Mouse (Mus musculus): Measurements from ENCODE around the gene Tspan5. TPM values are rescaled to one million over a fixed set of nuclear protein-coding genes. Genes with fewer than 3 reads are reported as not detected.

Tspan5 gene
- polyA plus RNA-seq, 1 experiment from 2014 or later: 7.4 TPM

DNA sequence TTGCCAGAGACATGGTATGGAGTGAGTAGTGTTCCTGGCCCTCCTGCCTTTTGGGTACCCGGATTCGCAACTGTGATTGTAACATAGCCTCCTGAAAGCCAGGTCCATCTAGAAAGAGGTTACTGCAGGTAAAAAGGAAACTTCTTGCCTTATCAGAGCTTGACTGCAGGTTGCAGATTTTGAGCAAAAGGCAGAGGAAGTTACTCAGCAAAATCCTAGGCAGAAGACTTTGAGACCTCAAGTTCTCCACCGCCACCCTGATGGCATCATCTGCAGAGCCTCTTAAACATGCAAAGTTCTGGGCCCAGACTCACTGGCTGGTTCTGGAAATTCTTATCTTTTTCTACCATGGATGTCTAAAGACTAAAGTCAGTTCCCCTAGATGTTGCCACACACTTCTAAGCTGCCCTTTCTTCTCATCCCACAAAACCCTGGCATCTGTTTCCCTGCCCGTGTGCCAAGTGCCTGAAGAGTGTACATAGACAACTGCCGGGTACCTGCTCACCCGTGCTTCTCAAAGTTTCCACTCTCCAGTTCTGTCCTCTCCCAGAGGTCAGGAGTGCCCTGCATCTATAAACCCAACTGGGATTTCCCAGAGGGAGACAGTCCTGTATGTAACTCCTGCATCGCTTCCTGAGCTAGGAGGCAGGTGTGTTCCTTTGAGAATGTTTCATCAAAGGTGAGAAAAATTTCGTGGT is 1.0 kb upstream of the Tspan5 start:
- no peak overlapping the region for H3K4me2 ChIP-seq (replicated peaks; ENCODE audit: low read depth)
- no peak overlapping the region for H3K27ac ChIP-seq (ENCODE audit: low read depth, low read length)
- no peaks in the 10 kb centered on the region for H3K9me3 ChIP-seq (ENCODE audit: control insufficient read depth)
- WGBS: 69% methylated on average over 8 of the region's 8 CpGs
- no peak overlapping the region; the same call in 1 of the 2 replicates for H3K4me3 ChIP-seq (ENCODE audit: low read depth, low read length)
- no peaks in the 10 kb centered on the region for H3K36me3 ChIP-seq (ENCODE audit: control insufficient read depth, insufficient read depth)
- H3K9ac ChIP-seq (ENCODE audit: low read depth, low read length): no peak overlapping the region
- ATAC-seq: no peak
- no peaks in the 10 kb centered on the region for H3K4me1 ChIP-seq (replicated peaks; ENCODE audit: control insufficient read depth, insufficient read depth, low read length)
- H3K27me3 ChIP-seq (replicated peaks; ENCODE audit: control insufficient read depth, insufficient read depth, low read length): peaks cover 11% of the 10 kb centered on the region; the same call in 1 of the 2 replicates
- TF ChIP-seq CTCF (IDR thresholded peaks at IDR 0.05; ENCODE audit: low read depth): no peak

DNA sequence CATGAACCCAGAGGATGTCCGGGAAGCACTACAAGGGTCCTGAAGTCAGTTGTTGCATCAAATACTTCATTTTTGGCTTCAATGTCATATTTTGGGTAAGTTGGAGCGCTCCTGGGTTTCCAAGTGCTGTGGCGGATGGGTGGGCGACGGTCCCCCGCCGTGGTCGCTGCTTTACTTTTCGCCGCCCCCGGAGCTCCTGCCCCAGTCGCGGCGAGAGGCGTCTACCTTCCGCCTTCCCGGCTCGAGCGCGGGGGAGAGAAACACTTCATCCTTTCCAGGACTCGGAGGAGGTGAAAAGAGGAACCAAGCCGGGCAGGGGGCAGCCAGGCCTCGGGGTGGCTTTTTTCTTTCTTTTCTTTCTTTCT is 553 bp downstream of the Tspan5 start:
- peak; percentile 10; the same call in 1 of the 2 replicates for ATAC-seq
- Histone ChIP-seq H3K4me3 (ENCODE audit: low read depth, low read length) (peak overlapping the region; percentile 75), H3K9ac (ENCODE audit: low read depth, low read length) (peak overlapping the region; percentile 65), H3K36me3 (ENCODE audit: control insufficient read depth, insufficient read depth) (no peaks in the 10 kb centered on the region), H3K27me3 (replicated peaks; ENCODE audit: control insufficient read depth, insufficient read depth, low read length) (peaks cover 11% of the 10 kb centered on the region; the same call in 1 of the 2 replicates), H3K9me3 (ENCODE audit: control insufficient read depth) (no peaks in the 10 kb centered on the region), H3K4me1 (replicated peaks; ENCODE audit: control insufficient read depth, insufficient read depth, low read length) (no peaks in the 10 kb centered on the region), H3K4me2 (replicated peaks; ENCODE audit: low read depth) (peak overlapping the region; percentile 99), H3K27ac (ENCODE audit: low read depth, low read length) (peak overlapping the region; percentile 51)
- WGBS: under 1% methylated on average over 23 of the region's 23 CpGs
- no peak for TF ChIP-seq CTCF (IDR thresholded peaks at IDR 0.05; ENCODE audit: low read depth)

DNA sequence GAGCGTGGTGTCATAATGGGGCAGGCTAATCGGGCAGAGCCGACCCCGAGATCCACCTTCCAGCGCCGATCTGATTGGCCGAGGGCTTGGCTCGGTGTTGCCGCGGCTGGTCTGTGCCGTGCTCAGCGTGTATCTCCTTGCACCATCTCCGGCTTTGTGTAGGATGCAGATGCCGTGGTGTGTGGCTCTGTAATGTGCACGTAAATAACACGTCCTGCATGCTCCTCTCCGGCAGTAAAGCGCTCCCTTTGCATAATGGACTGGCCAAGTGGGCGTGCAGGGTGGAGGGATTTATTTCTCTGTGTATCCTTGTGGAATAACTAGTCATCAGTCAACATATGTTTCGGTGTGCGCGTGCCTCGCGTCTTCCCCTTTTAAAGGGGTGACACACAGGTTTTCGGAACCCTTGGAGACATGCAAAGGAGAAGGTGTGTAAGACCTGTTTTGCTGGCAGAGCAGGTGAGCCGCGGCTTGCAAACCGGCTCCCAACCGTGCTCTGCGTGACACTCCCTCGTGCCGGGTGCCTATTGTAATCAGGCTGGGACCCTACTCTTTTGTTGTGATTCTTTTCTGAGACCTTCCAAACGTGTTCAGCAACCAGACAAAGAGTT is 1.2 kb downstream of the Tspan5 start:
- peak; percentile 64 for ATAC-seq
- Histone ChIP-seq H3K9me3 (ENCODE audit: control insufficient read depth) (no peaks in the 10 kb centered on the region), H3K4me1 (replicated peaks; ENCODE audit: control insufficient read depth, insufficient read depth, low read length) (no peaks in the 10 kb centered on the region), H3K9ac (ENCODE audit: low read depth, low read length) (no peak overlapping the region), H3K27ac (ENCODE audit: low read depth, low read length) (peak overlapping the region; percentile 51; the same call in 1 of the 2 replicates), H3K4me3 (ENCODE audit: low read depth, low read length) (peak overlapping the region; percentile 75), H3K27me3 (replicated peaks; ENCODE audit: control insufficient read depth, insufficient read depth, low read length) (peaks cover 11% of the 10 kb centered on the region; the same call in 1 of the 2 replicates), H3K4me2 (replicated peaks; ENCODE audit: low read depth) (peak overlapping the region; percentile 99), H3K36me3 (ENCODE audit: control insufficient read depth, insufficient read depth) (no peaks in the 10 kb centered on the region)
- TF ChIP-seq CTCF (IDR thresholded peaks at IDR 0.05; ENCODE audit: low read depth): no peak
- under 1% methylated on average over 33 of the region's 33 CpGs for WGBS

DNA sequence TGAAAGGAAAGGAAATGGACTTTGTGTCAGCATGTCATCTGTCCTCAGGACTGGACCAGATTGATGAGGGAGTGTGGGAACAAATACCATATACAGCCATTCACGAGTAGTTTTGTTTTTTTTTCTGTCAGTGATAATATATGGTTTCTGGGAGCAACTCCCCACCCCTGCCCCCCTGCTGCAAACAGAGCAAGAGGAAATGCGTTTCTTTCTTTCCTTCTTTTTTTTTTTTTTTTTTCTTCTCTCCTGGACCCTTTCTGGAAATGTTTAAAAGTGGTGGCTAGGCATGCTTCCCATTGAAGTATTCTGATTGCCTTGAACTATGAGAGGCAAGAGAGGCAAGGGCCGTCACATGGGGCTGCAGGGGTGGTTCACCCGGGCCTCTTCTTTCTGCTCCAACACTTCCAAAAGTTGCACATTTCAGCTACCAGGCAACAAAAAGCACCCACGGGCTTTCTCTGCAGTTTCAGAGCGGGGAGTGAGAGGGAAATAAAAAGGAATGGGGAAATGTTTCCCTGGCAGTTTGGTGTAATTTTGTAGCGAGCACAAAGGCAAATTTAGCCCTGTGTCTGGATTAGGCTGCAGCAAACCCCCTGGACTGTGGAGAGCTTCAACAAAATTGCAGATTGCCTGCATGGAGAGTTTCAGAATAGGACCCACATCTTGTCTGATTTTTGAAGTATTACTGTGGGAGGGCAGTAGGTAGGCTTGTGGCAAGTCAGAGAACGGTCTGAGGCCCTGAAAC is 2.2 kb downstream of the Tspan5 start:
- Histone ChIP-seq H3K4me2 (replicated peaks; ENCODE audit: low read depth) (peak overlapping the region; percentile 99; the same call in 1 of the 2 replicates), H3K9me3 (ENCODE audit: control insufficient read depth) (no peaks in the 10 kb centered on the region), H3K27ac (ENCODE audit: low read depth, low read length) (no peak overlapping the region), H3K9ac (ENCODE audit: low read depth, low read length) (no peak overlapping the region), H3K36me3 (ENCODE audit: control insufficient read depth, insufficient read depth) (no peaks in the 10 kb centered on the region), H3K4me3 (ENCODE audit: low read depth, low read length) (no peak overlapping the region), H3K4me1 (replicated peaks; ENCODE audit: control insufficient read depth, insufficient read depth, low read length) (no peaks in the 10 kb centered on the region), H3K27me3 (replicated peaks; ENCODE audit: control insufficient read depth, insufficient read depth, low read length) (peaks cover 11% of the 10 kb centered on the region; the same call in 1 of the 2 replicates)
- ATAC-seq: no peak
- TF ChIP-seq CTCF (IDR thresholded peaks at IDR 0.05; ENCODE audit: low read depth): no peak
- 65% methylated on average over 8 of the region's 8 CpGs for WGBS

DNA sequence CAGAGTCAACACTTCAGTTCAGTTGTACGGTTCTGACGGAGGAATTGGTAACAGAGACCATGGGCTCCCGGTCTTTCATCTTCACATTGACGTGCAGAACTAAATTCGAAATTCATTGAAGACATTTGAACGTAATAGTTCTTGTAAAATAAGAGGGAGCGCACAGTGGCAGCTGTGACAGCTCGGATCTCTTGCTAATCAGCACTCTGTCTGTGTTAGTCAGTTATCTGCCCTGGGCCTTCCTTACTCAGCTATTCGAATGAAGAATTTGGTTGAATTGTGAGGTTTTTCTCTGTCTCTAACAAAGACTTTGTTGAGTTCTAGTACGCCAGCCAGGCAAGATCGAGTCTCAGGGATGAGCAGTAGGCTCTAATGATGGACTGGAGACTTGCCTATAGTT is 3.1 kb downstream of the Tspan5 start:
- no peak overlapping the region for H3K27ac ChIP-seq (ENCODE audit: low read depth, low read length)
- H3K4me2 ChIP-seq (replicated peaks; ENCODE audit: low read depth): no peak overlapping the region
- H3K36me3 ChIP-seq (ENCODE audit: control insufficient read depth, insufficient read depth): no peaks in the 10 kb centered on the region
- no peak for TF ChIP-seq CTCF (IDR thresholded peaks at IDR 0.05; ENCODE audit: low read depth)
- peaks cover 11% of the 10 kb centered on the region; the same call in 1 of the 2 replicates for H3K27me3 ChIP-seq (replicated peaks; ENCODE audit: control insufficient read depth, insufficient read depth, low read length)
- no peak overlapping the region for H3K9ac ChIP-seq (ENCODE audit: low read depth, low read length)
- no peaks in the 10 kb centered on the region for H3K4me1 ChIP-seq (replicated peaks; ENCODE audit: control insufficient read depth, insufficient read depth, low read length)
- H3K9me3 ChIP-seq (ENCODE audit: control insufficient read depth): no peaks in the 10 kb centered on the region
- WGBS: 92% methylated on average over 11 of the region's 11 CpGs
- no peak for ATAC-seq
- no peak overlapping the region for H3K4me3 ChIP-seq (ENCODE audit: low read depth, low read length)

DNA sequence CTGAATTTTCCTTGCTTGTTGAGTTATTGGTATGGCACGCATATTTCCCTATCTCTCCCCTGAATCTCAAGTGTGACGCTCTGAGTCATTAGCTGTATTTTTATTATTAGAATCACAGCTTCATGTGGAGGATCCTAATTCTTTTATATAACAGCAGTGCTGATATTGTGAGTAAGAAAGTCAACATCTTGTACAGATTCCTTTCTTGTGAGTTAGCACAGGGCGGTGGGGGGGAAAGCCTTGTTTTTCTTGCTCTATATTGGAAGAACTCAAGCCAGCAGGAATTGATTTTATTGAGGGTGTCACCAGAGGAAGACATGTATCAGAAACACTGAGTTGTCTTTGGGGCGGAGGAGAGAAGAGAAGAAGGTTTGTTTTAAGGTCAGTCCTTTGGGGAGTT is 3.6 kb downstream of the Tspan5 start:
- Histone ChIP-seq H3K27me3 (replicated peaks; ENCODE audit: control insufficient read depth, insufficient read depth, low read length) (peaks cover 11% of the 10 kb centered on the region; the same call in 1 of the 2 replicates), H3K4me1 (replicated peaks; ENCODE audit: control insufficient read depth, insufficient read depth, low read length) (no peaks in the 10 kb centered on the region), H3K9me3 (ENCODE audit: control insufficient read depth) (no peaks in the 10 kb centered on the region), H3K27ac (ENCODE audit: low read depth, low read length) (no peak overlapping the region), H3K9ac (ENCODE audit: low read depth, low read length) (no peak overlapping the region), H3K4me3 (ENCODE audit: low read depth, low read length) (no peak overlapping the region), H3K36me3 (ENCODE audit: control insufficient read depth, insufficient read depth) (no peaks in the 10 kb centered on the region), H3K4me2 (replicated peaks; ENCODE audit: low read depth) (no peak overlapping the region)
- 83% methylated on average over 4 of the region's 4 CpGs for WGBS
- TF ChIP-seq CTCF (IDR thresholded peaks at IDR 0.05; ENCODE audit: low read depth): no peak
- ATAC-seq: no peak

All from intestine, postnatal 0 days (tissue).